Mouse (Mus musculus): Measurements from ENCODE around the gene Pkp1.

DNA sequence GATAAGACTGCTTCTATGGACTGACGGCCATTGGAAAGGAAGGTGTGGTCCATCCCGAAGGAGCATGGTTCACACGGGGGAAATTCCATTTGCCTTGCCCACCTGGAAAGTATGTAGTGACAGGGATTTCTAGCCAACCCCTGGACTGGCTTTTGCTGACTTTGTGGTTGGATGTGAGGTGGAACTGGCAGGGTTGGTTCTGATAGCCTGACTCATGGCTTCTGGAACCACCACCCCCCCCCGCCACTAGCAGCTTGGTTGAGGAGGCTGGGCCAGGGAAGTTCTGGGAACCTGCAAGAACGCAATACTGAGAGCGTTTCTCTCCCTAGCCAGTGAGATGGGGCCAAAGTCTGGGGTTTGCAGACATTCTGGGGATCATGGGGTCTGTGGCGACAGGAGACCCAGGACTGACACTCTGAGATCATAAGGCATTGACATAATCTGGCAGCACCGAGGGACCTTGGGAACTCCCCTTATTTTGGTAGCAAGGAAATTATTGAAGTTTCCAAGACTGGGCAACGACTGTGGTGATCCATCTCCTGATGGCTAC lies 55.1 kb downstream of the Pkp1 start:
- TF ChIP-seq CTCF (IDR thresholded peaks at IDR 0.05; ENCODE audit: insufficient read depth, low read length) (no peak), POLR2A (IDR thresholded peaks at IDR 0.05; ENCODE audit: borderline replicate concordance, extremely low read depth, low read depth, low read length) (no peak)
